Mouse (Mus musculus) right cerebral cortex, adult 2 months (tissue): ENCODE measurements around the gene Il23a.
"Not testable (repeated sequence)": the region's sequence is repeated elsewhere in the genome, so short reads cannot be mapped to it uniquely, and the experiment has no call there.

Experiments
- DNase-seq, 2 experiments: peaks; one replicate each; pipeline ENCODE4 v3.0.0; 2021 to 2022; ENCODE audit warnings: low spot score in 2 of 2

The Il23a gene

GRCm38 (mm10) chr10:128309654-128310053 is 11.1 kb upstream of the Il23a start:
- no peak for DNase-seq

GRCm38 (mm10) chr10:128303126-128304021 is 4.8 kb upstream of the Il23a start, which contains the start of gene Pan2:
Gene Pan2 (plus strand): TSS chr10:128303335.
- DNase-seq = peak; percentile 100

GRCm38 (mm10) chr10:128302785-128303125 is 4.2 kb upstream of the Il23a start:
- no peak for DNase-seq

- DNase-seq = no peak
Observed at GRCm38 (mm10) chr10:128302357-128302756, 3.8 kb upstream of the Il23a start.

- DNase-seq = no peak
Observed at GRCm38 (mm10) chr10:128298243-128298642, 309 bp downstream of the Il23a start.

- DNase-seq = no peak
Observed at GRCm38 (mm10) chr10:128297622-128298021, 930 bp downstream of the Il23a start.

- DNase-seq = no peak
Observed at GRCm38 (mm10) chr10:128297221-128297620, 1.3 kb downstream of the Il23a start.

GRCm38 (mm10) chr10:128296370-128297090 is 2.0 kb downstream of the Il23a start:
- DNase-seq = no peak

- DNase-seq = not testable (repeated sequence)
Observed at GRCm38 (mm10) chr10:128290594-128290993, 8.0 kb downstream of the Il23a start.

- peak; percentile 73 to 74 for DNase-seq
Observed at GRCm38 (mm10) chr10:128283604-128284579, 14.7 kb downstream of the Il23a start.

- no peak for DNase-seq
Observed at GRCm38 (mm10) chr10:128282886-128283450, 15.6 kb downstream of the Il23a start.

- no peak for DNase-seq
Observed at GRCm38 (mm10) chr10:128281682-128282081, 16.9 kb downstream of the Il23a start.

GRCm38 (mm10) chr10:128280943-128281342 is 17.6 kb downstream of the Il23a start:
- no peak for DNase-seq

- no peak for DNase-seq
Observed at GRCm38 (mm10) chr10:128278158-128278557, 20.4 kb downstream of the Il23a start.

GRCm38 (mm10) chr10:128275374-128275773 is 23.2 kb downstream of the Il23a start:
- DNase-seq = not testable (repeated sequence)

GRCm38 (mm10) chr10:128272819-128273439 is 25.6 kb downstream of the Il23a start:
- DNase-seq = not testable (repeated sequence)

- no peak for DNase-seq
Observed at GRCm38 (mm10) chr10:128271883-128272282, 26.7 kb downstream of the Il23a start.

- DNase-seq = no peak
Observed at GRCm38 (mm10) chr10:128270866-128271265, 27.7 kb downstream of the Il23a start.

- peak; percentile 98 for DNase-seq
Observed at GRCm38 (mm10) chr10:128270287-128270841, 28.2 kb downstream of the Il23a start, which contains the start of gene Stat2. Gene Stat2 (plus strand): TSS chr10:128270559.

- DNase-seq = no peak
Observed at GRCm38 (mm10) chr10:128269206-128269910, 29.2 kb downstream of the Il23a start.
